Mouse (Mus musculus): ENCODE measurements around the gene Ttc9.

DNA sequence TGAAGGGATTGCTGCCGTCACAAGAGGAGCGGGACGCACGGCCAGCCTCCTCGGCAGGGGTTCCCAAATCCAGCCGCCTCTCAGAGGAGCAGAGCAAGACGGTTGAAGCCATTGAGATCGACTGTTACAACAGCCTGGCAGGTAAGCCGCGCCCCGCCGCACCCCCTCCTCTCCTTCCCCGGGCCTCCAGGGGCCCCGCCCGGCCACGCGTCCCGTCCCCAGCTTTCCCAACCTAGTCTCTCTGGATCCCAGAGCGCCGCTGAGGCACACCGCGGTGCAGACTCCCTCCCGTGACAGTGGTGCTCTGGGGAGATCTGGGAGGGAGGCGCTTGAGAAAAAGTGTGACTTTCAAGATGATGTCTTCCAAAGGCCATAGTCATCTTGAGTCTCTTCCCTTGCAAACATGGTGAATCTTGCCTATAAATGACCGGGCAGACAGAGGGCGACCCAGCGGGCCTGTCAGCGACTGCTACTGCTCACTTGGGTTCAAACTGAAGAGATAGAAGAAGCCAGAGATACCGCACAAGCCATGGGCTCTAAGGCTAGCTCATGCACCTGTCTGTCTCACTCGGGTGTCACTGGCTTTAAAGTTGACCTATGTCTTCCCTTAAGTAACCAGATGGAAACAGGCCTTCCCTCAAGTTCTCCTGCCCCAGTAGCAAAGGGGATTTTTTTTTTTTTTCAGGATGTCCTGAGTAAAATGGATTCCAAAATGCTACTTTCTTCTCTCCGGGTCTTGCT is 782 bp downstream of the Ttc9 start:
- no peak for TF ChIP-seq CHD2 (IDR thresholded peaks at IDR 0.05; ENCODE audit: low read depth, low read length)
- no peak for TF ChIP-seq HCFC1 (IDR thresholded peaks at IDR 0.05; ENCODE audit: borderline replicate concordance, insufficient read depth, low read length)
- no peak for TF ChIP-seq MAFK (IDR thresholded peaks at IDR 0.05; ENCODE audit: insufficient read depth, low read depth, low read length)

Measured in ES-E14 (cell line).